Mouse (Mus musculus) intestine, embryonic 16.5 days (tissue): ENCODE results near the gene Gm28510. TPM values are rescaled to one million over a fixed set of nuclear protein-coding genes. Genes with fewer than 3 reads are reported as not detected.
"Not testable (repeated sequence)": the region's sequence is repeated elsewhere in the genome, so short reads cannot be mapped to it uniquely, and the experiment has no call there.

ENCODE experiments used
- ATAC-seq: fragments of 200-750 bp; cut with Nextera tagmentation; 2 replicates; pipeline ENCODE4 v1.8.0; 2017; ENCODE audit warnings: moderate TSS enrichment, moderate library complexity
- H3K27ac ChIP-seq: fragments of 300-500 bp; sonication (generic); 2 replicates; pipeline ENCODE4 v1.5.1; 2014; ENCODE audit warnings: mild to moderate bottlenecking, low read length
- H3K27me3 ChIP-seq: fragments of 300-500 bp; sonication (generic); replicated peaks from 2 replicates; pipeline ENCODE4 v1.6.1; 2014; ENCODE audit warnings: low read length, control low read depth, mixed read lengths; ENCODE audit not compliant: control insufficient read depth, insufficient read depth
- H3K36me3 ChIP-seq: fragments of 300-500 bp; sonication (generic); 2 replicates; pipeline ENCODE4 v1.6.1; 2014; ENCODE audit warnings: low read length, control low read depth; ENCODE audit not compliant: control insufficient read depth, insufficient read depth
- H3K4me1 ChIP-seq: fragments of 300-500 bp; sonication (generic); 2 replicates; pipeline ENCODE4 v1.6.1; 2014; ENCODE audit warnings: low read length, control low read depth, mixed read lengths; ENCODE audit not compliant: control insufficient read depth, insufficient read depth
- H3K4me2 ChIP-seq: fragments of 300-500 bp; sonication (generic); 2 replicates; pipeline ENCODE4 v1.6.1; 2014; ENCODE audit warnings: low read depth, low read length, control low read depth
- H3K4me3 ChIP-seq: fragments of 300-500 bp; sonication (generic); 2 replicates; pipeline ENCODE4 v1.5.1; 2014; ENCODE audit warnings: mild to moderate bottlenecking, low read length
- H3K9ac ChIP-seq: fragments of 300-500 bp; sonication (generic); 2 replicates; pipeline ENCODE4 v1.6.1; 2014; ENCODE audit warnings: low read depth, low read length
- H3K9me3 ChIP-seq: fragments of 300-500 bp; sonication (generic); 2 replicates; pipeline ENCODE4 v1.6.1; 2016; ENCODE audit warnings: low read length, control low read depth; ENCODE audit not compliant: control insufficient read depth
- WGBS: fragments of 180-500 bp; shearing (Covaris S2); extraction: QIAGEN DNeasy Blood & Tissue Kit; methylation state at CpG from one replicate; pipeline ENCODE4 v1.1.7; 2014; 5-methylcytosine and 5-hydroxymethylcytosine counted together
- polyA plus RNA-seq: library from polyadenylated mRNA; unstranded; fragments of >200 nt; fragmentation: Nextera tagmentation; extraction: Ambion mirVana; gene quantifications from 2 replicates; pipeline ENCODE4 v1.2.1, GENCODE M21; 2015

Gene Gm28510
- polyA plus RNA-seq = not detected in 2 replicates

DNA sequence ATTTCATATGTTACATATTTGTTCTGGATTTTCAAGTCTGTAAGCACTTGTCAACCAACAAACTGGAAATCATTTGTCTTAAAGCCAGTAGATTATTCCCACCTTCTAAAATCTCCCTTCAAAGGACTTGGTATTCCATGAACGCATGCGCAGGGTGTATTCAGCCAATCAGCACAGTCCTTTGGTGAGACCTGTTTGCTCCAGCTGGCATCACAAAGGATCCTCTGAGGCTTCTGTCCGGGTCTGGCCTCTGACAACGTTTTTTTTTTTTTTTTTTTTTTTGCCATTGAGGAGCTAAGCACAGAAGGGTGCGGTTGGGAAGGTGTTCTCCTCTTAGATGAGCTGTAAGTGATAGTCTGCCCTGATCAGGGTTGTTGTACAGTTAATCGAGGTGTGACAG, at the start of gene Gm28510:
Gm28510 (plus strand) TSS at position 301 of the 400 bp plus-strand sequence.
- H3K27ac ChIP-seq, ATAC-seq, H3K4me2 ChIP-seq, H3K9ac ChIP-seq, H3K4me3 ChIP-seq, H3K27me3 ChIP-seq, H3K36me3 ChIP-seq, H3K4me1 ChIP-seq, H3K9me3 ChIP-seq: not testable (repeated sequence)
- no CpG with 5 or more reads among the region's 6 CpGs for WGBS

Other genes with a start within 250 kb of the Gm28510 start
- not detected in 2 replicates for gene Gm20834, start 88.1 kb upstream of the Gm28510 start, polyA plus RNA-seq
- not detected in 2 replicates for gene Gm20737, start 123.3 kb downstream of the Gm28510 start, polyA plus RNA-seq
- not detected in 2 replicates for gene Gm21775, start 140.7 kb downstream of the Gm28510 start, polyA plus RNA-seq
- not detected in 2 replicates for gene Gm21900, start 203.6 kb downstream of the Gm28510 start, polyA plus RNA-seq